Comparison of ENCODE assay signal across 25 mouse cellular contexts in genomic region chr16:22240856-22241255, GRCm38 (mm10). TPM values are rescaled to one million over a fixed set of nuclear protein-coding genes. Genes with fewer than 3 reads are reported as not detected.
DNase-seq lines count a peak whose midpoint lies in the region; ATAC-seq and TF ChIP-seq lines count a peak whose summit lies in the region.
"Had no signal": no experiment of that assay in that cellular context is flagged by ENCODE, and none has a peak within 500 bp of the region (broad histone marks: within the 10 kb centered on the region; RNA-seq: fewer than 3 reads in every experiment).

No protein-coding gene starts in this region.

- peaks cover 49% of the 10 kb centered on the region for H3K36me3 ChIP-seq in hindbrain, embryonic 15.5 days
- peaks cover 56% of the 10 kb centered on the region for H3K36me3 ChIP-seq in hindbrain, embryonic 14.5 days (replicated peaks; ENCODE audit: control insufficient read depth, insufficient read depth)
- peaks cover 11% of the 10 kb centered on the region; the same call in 1 of the 2 replicates for H3K36me3 ChIP-seq in midbrain, embryonic 15.5 days (replicated peaks)
- H3K36me3 ChIP-seq in midbrain, embryonic 16.5 days (ENCODE audit: control insufficient read depth, insufficient read depth, low read length), result peaks cover 32% of the 10 kb centered on the region
- H3K36me3 ChIP-seq in stomach, postnatal 0 days (ENCODE audit: control insufficient read depth, insufficient read depth, low read length), result peaks cover 6% of the 10 kb centered on the region

- TF ChIP-seq EP300 in stomach, postnatal 0 days (optimal IDR thresholded peaks at IDR 0.05), result no peak

- no peak overlapping the region for H3K4me3 ChIP-seq in hindbrain, embryonic 15.5 days
- no peak overlapping the region for H3K4me3 ChIP-seq in hindbrain, embryonic 14.5 days (replicated peaks; ENCODE audit: low read length)
- H3K4me3 ChIP-seq in midbrain, embryonic 15.5 days, result no peak overlapping the region
- no peak overlapping the region for H3K4me3 ChIP-seq in midbrain, embryonic 16.5 days (ENCODE audit: low read depth, low read length)
- no peak overlapping the region for H3K4me3 ChIP-seq in stomach, postnatal 0 days (ENCODE audit: low read depth, low read length)
- H3K4me3 ChIP-seq: embryonic facial prominence, embryonic 12.5 days; heart, embryonic 10.5 days; heart, embryonic 15.5 days; limb, embryonic 13.5 days; lung, embryonic 15.5 days; midbrain, embryonic 12.5 days had no signal

- no peak overlapping the region for H3K27ac ChIP-seq in hindbrain, embryonic 15.5 days (replicated peaks)
- H3K27ac ChIP-seq in hindbrain, embryonic 14.5 days, result no peak overlapping the region
- no peak overlapping the region for H3K27ac ChIP-seq in midbrain, embryonic 15.5 days
- H3K27ac ChIP-seq in midbrain, embryonic 16.5 days (ENCODE audit: low read length), result no peak overlapping the region
- no peak overlapping the region for H3K27ac ChIP-seq in stomach, postnatal 0 days (replicated peaks)
- H3K27ac ChIP-seq: embryonic facial prominence, embryonic 12.5 days; heart, embryonic 10.5 days; heart, embryonic 15.5 days; limb, embryonic 13.5 days; lung, embryonic 15.5 days; midbrain, embryonic 12.5 days had no signal

- no peak overlapping the region for H3K4me2 ChIP-seq in hindbrain, embryonic 15.5 days
- no peak overlapping the region for H3K4me2 ChIP-seq in hindbrain, embryonic 14.5 days (replicated peaks)
- no peak overlapping the region for H3K4me2 ChIP-seq in midbrain, embryonic 15.5 days
- H3K4me2 ChIP-seq in midbrain, embryonic 16.5 days (ENCODE audit: low read length), result no peak overlapping the region
- no peak overlapping the region for H3K4me2 ChIP-seq in stomach, postnatal 0 days (replicated peaks; ENCODE audit: low read depth)
- H3K4me2 ChIP-seq: embryonic facial prominence, embryonic 12.5 days; heart, embryonic 15.5 days; limb, embryonic 13.5 days; liver, embryonic 11.5 days; lung, embryonic 15.5 days; midbrain, embryonic 12.5 days had no signal

- WGBS in hindbrain, embryonic 15.5 days, result 94% methylated on average over 5 of the region's 5 CpGs
- 92% methylated on average over 5 of the region's 5 CpGs for WGBS in hindbrain, embryonic 14.5 days
- 94% methylated on average over 5 of the region's 5 CpGs for WGBS in midbrain, embryonic 15.5 days
- 97% methylated on average over 5 of the region's 5 CpGs for WGBS in midbrain, embryonic 16.5 days
- 84% methylated on average over 5 of the region's 5 CpGs for WGBS in stomach, postnatal 0 days

- H3K9me3 ChIP-seq in hindbrain, embryonic 15.5 days, result no peaks in the 10 kb centered on the region
- no peaks in the 10 kb centered on the region for H3K9me3 ChIP-seq in hindbrain, embryonic 14.5 days (ENCODE audit: control insufficient read depth, low read length)
- H3K9me3 ChIP-seq in midbrain, embryonic 15.5 days, result no peaks in the 10 kb centered on the region
- H3K9me3 ChIP-seq in midbrain, embryonic 16.5 days (replicated peaks; ENCODE audit: control insufficient read depth, low read length, poor library complexity, severe bottlenecking), result no peaks in the 10 kb centered on the region
- H3K9me3 ChIP-seq in stomach, postnatal 0 days (ENCODE audit: control insufficient read depth, low read length), result no peaks in the 10 kb centered on the region
- H3K9me3 ChIP-seq: embryonic facial prominence, embryonic 12.5 days; heart, embryonic 10.5 days; heart, embryonic 15.5 days; limb, embryonic 13.5 days; lung, embryonic 15.5 days; midbrain, embryonic 12.5 days had no signal

- ATAC-seq in hindbrain, embryonic 15.5 days (ENCODE audit: low FRiP score, low read depth), result 0 out of 2 replicates have a peak, but pooled peaks have one; percentile 33
- ATAC-seq in hindbrain, embryonic 14.5 days (ENCODE audit: low FRiP score), result no peak
- 0 out of 2 replicates have a peak, but pooled peaks have one; percentile 18 for ATAC-seq in midbrain, embryonic 15.5 days (replicated peaks)
- ATAC-seq in midbrain, embryonic 16.5 days, result no peak
- ATAC-seq in granulocyte monocyte progenitor cell, adult 5-6 weeks (replicated peaks; ENCODE audit: poor library complexity, severe bottlenecking), result peak; percentile 23
- peak; percentile 30; the same call in 1 of the 2 replicates for ATAC-seq in stomach, postnatal 0 days (ENCODE audit: low FRiP score, low TSS enrichment)
- ATAC-seq: hindbrain, embryonic 16.5 days; intestine, embryonic 16.5 days had no signal

- no peaks in the 10 kb centered on the region for H3K27me3 ChIP-seq in hindbrain, embryonic 15.5 days
- no peaks in the 10 kb centered on the region for H3K27me3 ChIP-seq in hindbrain, embryonic 14.5 days (ENCODE audit: control insufficient read depth, insufficient read depth, low read length)
- H3K27me3 ChIP-seq in midbrain, embryonic 15.5 days (replicated peaks), result no peaks in the 10 kb centered on the region
- no peaks in the 10 kb centered on the region for H3K27me3 ChIP-seq in midbrain, embryonic 16.5 days (ENCODE audit: control insufficient read depth, insufficient read depth, low read depth, low read length)
- no peaks in the 10 kb centered on the region for H3K27me3 ChIP-seq in stomach, postnatal 0 days (ENCODE audit: control insufficient read depth, insufficient read depth, low read length)
- H3K27me3 ChIP-seq: embryonic facial prominence, embryonic 12.5 days; heart, embryonic 15.5 days; limb, embryonic 13.5 days; lung, embryonic 15.5 days; midbrain, embryonic 12.5 days had no signal

- H3K4me1 ChIP-seq in hindbrain, embryonic 15.5 days (replicated peaks), result no peaks in the 10 kb centered on the region
- H3K4me1 ChIP-seq in hindbrain, embryonic 14.5 days (replicated peaks; ENCODE audit: control insufficient read depth, insufficient read depth, low read length), result no peaks in the 10 kb centered on the region
- no peaks in the 10 kb centered on the region for H3K4me1 ChIP-seq in midbrain, embryonic 15.5 days
- H3K4me1 ChIP-seq in midbrain, embryonic 16.5 days (ENCODE audit: control insufficient read depth, insufficient read depth, low read length), result no peaks in the 10 kb centered on the region
- H3K4me1 ChIP-seq in stomach, postnatal 0 days (replicated peaks; ENCODE audit: control insufficient read depth, insufficient read depth), result no peaks in the 10 kb centered on the region
- H3K4me1 ChIP-seq: embryonic facial prominence, embryonic 12.5 days; heart, embryonic 10.5 days; heart, embryonic 15.5 days; limb, embryonic 13.5 days; lung, embryonic 15.5 days; midbrain, embryonic 12.5 days had no signal

- TF ChIP-seq CTCF in stomach, postnatal 0 days (IDR thresholded peaks at IDR 0.05; ENCODE audit: low read depth), result no peak

- no peak for DNase-seq in hindbrain, embryonic 14.5 days (ENCODE audit: low spot score)
- no peak for DNase-seq in stomach, postnatal 0 days (ENCODE audit: low spot score)
- no peak for DNase-seq in thymus, adult 18-20 months
- DNase-seq: adrenal gland, adult 2 months; adrenal gland, postnatal 36 days; cerebellum, adult 2 months; cerebellum, postnatal 25 days; gastrocnemius, postnatal 10 days; kidney, adult 9 months; kidney, postnatal 25 days; right cerebral cortex, postnatal 4 days; thymus, postnatal 4 days had no signal

- H3K9ac ChIP-seq in hindbrain, embryonic 15.5 days, result no peak overlapping the region
- H3K9ac ChIP-seq in hindbrain, embryonic 14.5 days, result no peak overlapping the region
- H3K9ac ChIP-seq in midbrain, embryonic 15.5 days, result no peak overlapping the region
- H3K9ac ChIP-seq in midbrain, embryonic 16.5 days (ENCODE audit: low read depth, low read length), result no peak overlapping the region
- H3K9ac ChIP-seq in stomach, postnatal 0 days (ENCODE audit: low read length), result no peak overlapping the region
- H3K9ac ChIP-seq: embryonic facial prominence, embryonic 12.5 days; heart, embryonic 15.5 days; limb, embryonic 13.5 days; lung, embryonic 15.5 days; midbrain, embryonic 12.5 days had no signal

RNA-seq across cellular contexts. Expression of gene Tra2b, which starts 24.9 kb away (rescaled TPM):
- 239 and 250 TPM in 2 replicates for polyA plus RNA-seq in hindbrain, embryonic 15.5 days (2015; fragmentation: Nextera tagmentation; extraction: Ambion mirVana)
- polyA plus RNA-seq in hindbrain, embryonic 14.5 days (2014; fragmentation: Nextera tagmentation; extraction: Ambion mirVana), result 222 and 239 TPM in 2 replicates
- 258 and 265 TPM in 2 replicates for polyA plus RNA-seq in midbrain, embryonic 15.5 days (2015; fragmentation: Nextera tagmentation; extraction: Ambion mirVana)
- 240 and 274 TPM in 2 replicates for polyA plus RNA-seq in midbrain, embryonic 16.5 days (2015; fragmentation: Nextera tagmentation; extraction: Ambion mirVana)
- 256 and 259 TPM in 2 replicates for total RNA-seq in granulocyte monocyte progenitor cell, adult 5-6 weeks (2014; fragmentation: Nextera tagmentation)
- 564 and 655 TPM in 2 replicates for total RNA-seq in granulocyte monocyte progenitor cell, adult 5-6 weeks (2017)
- polyA plus RNA-seq in stomach, postnatal 0 days (2015; fragmentation: Nextera tagmentation; extraction: Ambion mirVana), result 144 and 152 TPM in 2 replicates

Comparison
In these comparisons a context has a peak if more than half of its experiments do, and no peak if none do; other contexts are left out.
1. ATAC-seq: peak in hindbrain, embryonic 15.5 days (single experiment), midbrain, embryonic 15.5 days (single experiment), granulocyte monocyte progenitor cell, adult 5-6 weeks (single experiment) and stomach, postnatal 0 days (single experiment); none in hindbrain, embryonic 14.5 days (single experiment) and midbrain, embryonic 16.5 days (single experiment).